Mouse (Mus musculus): ENCODE measurements around the gene Zic1.

Gene Zic1

DNA sequence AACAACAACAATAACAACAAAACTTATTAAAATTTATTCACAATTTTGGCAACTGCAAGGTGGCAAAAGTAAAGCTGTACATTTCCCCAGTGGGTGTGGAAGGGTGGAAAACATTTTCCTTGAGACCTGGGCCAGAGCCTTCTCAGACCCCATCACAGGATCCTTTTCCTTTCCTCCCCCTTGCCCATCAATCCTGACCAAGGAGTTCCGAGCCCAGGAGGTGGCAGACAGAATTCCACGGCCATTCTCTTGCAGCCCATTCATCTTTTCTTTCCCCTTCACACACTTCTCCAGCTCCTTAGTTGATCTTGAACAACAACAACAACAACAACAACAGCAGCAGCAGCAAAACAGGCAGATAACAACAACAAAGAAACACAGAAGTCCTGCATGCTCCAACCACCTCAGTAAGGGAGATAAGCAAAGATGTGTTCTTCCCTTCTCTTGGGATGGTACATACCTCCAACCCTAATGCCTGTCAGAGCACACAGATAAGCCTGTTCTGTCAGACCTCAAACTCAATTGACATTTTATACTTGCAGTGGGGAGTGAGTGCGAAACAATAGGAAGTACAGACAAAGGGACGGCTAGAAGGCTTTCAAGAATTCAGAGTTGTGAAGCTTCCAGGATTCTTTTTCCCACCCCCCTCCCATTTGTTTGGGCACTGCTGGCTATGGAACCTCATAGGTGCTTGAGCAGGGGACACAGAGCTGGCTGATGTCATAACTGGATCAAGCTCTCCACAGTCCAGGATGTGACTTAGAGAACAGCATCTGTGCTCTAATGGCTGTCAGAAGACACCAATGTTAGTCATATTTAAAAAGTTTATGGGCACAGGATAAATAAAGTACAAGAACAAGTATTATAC, 19.3 kb upstream of the Zic1 start:
- DNase-seq (ENCODE audit: extremely low read depth, low read depth, low spot score): no peak

DNA sequence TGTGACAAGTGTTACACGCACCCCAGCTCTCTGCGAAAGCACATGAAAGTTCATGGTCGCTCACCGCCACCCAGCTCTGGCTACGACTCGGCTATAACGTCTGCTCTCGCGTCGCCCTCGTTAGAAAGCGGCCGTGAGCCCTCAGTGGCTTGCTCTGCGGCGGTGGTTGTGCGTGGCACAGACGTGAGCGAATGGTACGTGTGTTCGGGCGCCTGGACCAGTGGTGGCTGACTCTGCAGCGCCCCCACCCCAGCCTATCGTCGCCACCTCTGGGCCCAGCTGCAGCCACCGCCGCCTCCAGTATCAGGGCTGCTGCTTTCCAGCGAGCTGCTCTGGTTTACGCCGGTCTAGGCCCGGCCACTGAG, 18.5 kb upstream of the Zic1 start:
- no peak for DNase-seq (ENCODE audit: extremely low read depth, low read depth, low spot score)

GRCm38 (mm10) chr9:91383441-91384135, 18.0 kb upstream of the Zic1 start:
- no peak for DNase-seq (ENCODE audit: extremely low read depth, low read depth, low spot score)

GRCm38 (mm10) chr9:91382471-91383255, 17.1 kb upstream of the Zic1 start:
- DNase-seq (ENCODE audit: extremely low read depth, low read depth, low spot score): no peak

DNA sequence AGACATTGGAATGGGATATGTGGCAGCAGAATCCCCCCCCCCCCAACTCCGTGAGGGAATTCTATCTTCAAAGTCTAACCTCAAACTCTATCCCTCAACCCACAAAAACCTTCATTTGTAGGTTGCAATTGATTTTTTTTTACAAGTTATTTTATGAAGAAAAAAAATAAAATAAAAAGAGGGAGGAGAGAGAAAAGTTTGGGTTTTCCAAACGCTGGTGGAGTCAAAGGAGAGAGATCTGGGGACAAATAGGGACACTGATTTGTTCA, 16.4 kb upstream of the Zic1 start:
- no peak for DNase-seq (ENCODE audit: extremely low read depth, low read depth, low spot score)

DNA sequence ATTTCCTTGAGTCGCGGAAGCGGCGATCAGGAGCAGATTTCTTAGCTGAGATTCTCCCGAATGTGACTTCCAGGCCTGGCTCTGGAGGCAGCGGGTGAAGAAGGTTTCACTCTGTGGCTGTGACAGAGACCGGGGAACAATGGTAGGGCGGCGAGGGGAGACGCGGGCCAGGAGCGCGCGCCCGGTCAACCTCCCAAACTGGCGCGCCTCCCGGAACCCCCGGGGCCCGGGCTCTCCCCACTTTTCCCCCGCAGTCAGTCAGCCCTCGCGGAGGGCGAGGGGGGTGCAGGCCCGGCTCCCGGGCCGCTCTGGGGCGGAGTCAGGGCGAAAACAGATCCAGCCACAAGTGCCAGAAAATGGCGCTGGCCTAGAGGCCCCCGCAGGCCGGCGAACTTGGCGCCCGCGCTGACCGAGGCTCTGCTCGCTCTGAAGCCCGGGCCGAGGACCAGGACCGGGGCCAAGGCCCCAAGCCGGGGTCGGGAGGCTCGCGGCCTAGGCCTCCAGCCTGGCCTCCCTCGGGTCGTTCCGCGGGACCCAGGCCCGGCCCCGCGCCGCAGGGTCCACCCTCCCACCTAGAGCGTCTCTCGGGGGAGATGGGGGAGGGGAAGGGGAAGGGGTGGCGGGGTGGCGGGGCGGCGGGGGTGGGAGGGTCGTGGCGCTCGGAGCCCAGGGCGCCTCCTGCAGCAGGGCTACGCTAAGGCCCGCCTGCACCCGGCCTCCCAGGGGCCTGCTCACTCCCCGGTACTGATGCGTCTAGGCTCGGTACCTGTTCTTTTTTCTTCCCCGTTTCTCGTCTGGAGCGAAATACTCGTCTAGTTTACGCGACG, 15.9 kb upstream of the Zic1 start:
- no peak for DNase-seq (ENCODE audit: extremely low read depth, low read depth, low spot score)

DNA sequence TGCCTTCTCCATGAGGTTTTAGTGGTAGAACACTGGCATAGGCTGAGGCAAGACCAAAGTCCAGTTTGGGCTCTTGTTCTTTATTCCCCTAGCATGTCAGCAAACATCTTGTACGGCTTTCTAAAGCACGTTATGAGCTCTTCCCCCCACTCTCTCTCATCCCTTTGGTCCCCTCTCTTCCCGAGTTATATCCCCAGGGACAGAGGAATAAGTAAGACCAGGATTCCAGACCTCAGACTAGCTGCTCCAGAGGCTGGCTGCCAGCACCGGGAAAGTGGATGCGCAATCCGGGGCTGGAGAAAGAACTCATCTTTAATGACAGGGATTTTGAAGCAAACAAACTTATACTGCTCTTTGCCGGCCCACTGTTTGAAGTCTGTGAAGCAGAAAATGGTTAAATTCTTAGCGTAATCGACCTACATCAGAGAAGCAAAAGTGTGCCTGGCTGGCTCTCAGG, 14.9 kb upstream of the Zic1 start:
- DNase-seq (ENCODE audit: extremely low read depth, low read depth, low spot score): no peak

DNA sequence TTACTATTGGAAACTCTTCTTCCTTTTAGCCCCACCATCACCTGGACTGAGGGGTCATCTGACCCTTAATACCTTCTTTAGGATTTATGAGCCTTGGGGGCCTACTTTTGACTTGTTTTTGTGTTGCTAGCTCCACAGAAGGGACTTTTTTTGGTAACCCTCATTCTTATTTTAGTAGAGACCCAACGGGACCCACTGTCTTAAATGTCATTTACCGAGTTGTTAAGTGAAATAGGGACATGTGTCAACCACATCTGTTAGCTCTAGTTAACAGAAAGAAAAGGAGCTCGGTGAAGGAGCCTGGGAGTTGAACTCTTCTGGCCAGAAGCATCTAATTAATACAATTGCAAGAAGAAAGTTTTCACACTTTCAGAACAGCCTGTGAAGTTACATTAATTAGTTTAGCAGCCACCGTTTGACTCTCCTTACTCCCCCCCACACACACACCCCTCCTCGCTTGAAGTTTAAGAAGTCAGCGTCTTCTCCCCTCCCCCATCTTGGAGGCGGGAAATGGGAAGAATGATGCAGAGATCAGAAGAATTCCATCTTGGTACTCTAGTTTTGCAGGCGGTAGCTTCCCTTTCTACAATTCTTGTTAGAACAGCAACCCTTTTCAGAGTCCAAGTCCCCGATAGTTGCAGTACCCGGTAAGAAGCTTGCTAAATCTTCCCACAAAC, 14.3 kb upstream of the Zic1 start:
- no peak for DNase-seq (ENCODE audit: extremely low read depth, low read depth, low spot score)

- no peak for DNase-seq (ENCODE audit: extremely low read depth, low read depth, low spot score)
These were observed 13.7 kb upstream of the Zic1 start for GRCm38 (mm10) chr9:91379300-91379635.

DNA sequence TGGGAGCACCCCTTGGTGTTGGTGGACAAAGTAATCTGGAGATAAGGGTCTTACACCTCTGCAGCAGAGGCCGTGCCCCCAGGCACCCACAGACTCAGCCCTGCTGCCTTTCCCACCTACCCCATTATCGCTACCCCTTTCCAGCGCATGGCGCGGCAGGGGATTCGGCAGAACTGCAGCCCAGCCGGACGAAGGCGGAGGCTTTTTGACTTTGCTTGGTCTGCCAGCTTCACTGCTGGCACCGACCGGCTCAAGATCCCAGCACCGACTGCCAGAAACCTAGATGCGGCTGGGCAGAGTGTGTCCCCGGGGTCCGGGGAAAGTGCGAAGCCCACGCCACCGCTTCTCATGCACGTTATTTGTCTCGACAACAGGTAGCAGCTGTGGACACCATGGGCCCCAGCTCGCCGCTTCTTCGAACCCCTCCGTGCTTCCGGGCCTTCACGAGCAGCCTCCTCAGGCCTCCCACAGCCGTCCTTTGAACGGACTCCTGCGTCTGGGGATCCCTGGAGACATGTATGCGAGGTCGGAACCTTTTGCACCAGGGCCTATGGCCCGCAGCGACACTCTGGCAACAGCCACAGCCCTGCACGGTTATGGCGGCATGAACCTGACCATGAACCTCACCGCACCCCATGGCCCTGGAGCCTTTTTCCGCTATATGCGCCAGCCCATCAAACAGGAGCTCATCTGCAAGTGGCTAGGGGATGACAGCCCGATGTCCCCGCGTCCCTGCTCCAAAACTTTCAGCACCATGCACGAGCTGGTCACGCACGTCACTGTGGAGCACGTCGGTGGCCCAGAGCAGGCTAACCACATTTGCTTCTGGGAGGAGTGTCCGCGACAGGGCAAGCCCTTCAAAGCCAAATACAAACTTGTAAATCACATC, 13.0 kb upstream of the Zic1 start:
- no peak for DNase-seq (ENCODE audit: extremely low read depth, low read depth, low spot score)

- DNase-seq (ENCODE audit: extremely low read depth, low read depth, low spot score): no peak
These were observed 12.2 kb upstream of the Zic1 start for GRCm38 (mm10) chr9:91377873-91378150.

- DNase-seq (ENCODE audit: extremely low read depth, low read depth, low spot score): no peak
These were observed 11.6 kb upstream of the Zic1 start for GRCm38 (mm10) chr9:91377036-91377872.

DNA sequence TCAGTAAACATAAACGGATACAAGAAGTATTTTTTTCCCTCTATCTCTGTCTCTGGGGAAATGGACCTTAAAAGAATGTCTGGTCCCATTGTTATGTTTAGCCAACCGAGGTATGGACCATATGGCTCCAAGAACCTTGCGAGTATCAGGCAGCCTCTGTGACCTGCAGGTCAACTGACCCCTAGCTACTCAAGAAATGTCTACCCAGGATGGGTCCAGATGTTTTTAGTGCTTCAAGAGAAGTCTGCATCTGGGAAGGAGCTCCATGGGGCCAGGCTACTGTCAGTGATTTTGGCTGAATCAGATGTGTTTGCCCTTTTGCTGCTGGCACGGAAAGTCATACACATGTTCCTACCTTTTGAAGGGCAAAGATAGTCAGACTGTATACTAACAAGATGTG, 9.1 kb upstream of the Zic1 start:
- DNase-seq (ENCODE audit: extremely low read depth, low read depth, low spot score): no peak

DNA sequence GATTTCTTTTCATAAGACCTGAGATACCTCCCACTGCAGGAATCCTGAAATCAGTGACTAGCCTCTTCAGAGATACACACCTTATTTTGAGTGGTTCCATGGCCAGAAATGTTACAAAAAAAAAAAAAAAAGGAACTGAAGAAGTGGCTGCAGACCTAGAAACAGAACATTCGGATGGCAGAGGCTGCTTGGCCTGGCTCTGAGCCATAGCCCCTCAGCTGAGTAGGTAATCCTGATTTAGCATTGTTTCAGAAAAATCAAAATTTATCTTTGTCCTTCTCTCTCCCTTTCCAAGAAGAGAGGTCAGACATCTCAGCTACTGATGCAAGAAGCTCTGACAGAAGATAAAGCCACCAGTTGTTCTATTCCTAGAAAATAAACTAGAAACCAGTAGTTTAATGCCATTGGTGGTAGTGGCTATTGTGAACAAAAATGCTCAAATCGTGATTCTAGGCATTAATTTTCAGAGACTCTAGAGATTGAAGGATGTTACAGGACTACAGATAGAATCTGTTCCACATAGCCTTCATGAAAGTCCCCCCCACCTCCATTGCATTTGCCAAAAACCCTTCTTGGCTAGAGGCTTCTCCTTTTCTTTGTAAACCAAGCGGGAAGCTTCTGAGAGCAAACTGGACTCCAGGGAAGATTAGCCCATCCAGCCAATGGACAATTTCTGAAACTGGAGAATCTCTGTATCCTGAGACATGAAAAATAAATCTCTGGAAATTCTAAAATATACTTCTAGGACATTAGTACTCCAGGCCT, 8.4 kb upstream of the Zic1 start:
- no peak for DNase-seq (ENCODE audit: extremely low read depth, low read depth, low spot score)

DNA sequence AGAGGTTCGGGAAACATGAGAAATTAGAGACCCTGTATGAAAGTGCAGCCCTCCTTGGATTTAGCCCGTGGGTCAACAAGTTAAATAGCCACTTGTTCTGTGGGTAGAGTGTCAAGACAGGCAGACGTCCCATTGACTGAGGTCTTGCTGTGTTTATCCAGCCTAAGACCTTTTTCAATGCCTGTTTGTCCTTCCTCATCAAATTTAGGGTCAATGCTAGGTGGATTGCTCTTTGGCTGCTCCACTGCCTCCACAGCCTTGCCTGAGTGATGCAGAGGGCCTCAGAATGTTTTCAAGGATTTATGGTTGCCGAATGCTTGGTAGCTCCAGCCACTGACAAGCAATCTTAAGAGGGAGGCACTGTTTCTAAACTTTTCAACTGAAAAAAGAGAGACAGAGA, 6.0 kb upstream of the Zic1 start:
- no peak for DNase-seq (ENCODE audit: extremely low read depth, low read depth, low spot score)

GRCm38 (mm10) chr9:91371011-91371410, 5.4 kb upstream of the Zic1 start:
- DNase-seq (ENCODE audit: extremely low read depth, low read depth, low spot score): no peak

DNA sequence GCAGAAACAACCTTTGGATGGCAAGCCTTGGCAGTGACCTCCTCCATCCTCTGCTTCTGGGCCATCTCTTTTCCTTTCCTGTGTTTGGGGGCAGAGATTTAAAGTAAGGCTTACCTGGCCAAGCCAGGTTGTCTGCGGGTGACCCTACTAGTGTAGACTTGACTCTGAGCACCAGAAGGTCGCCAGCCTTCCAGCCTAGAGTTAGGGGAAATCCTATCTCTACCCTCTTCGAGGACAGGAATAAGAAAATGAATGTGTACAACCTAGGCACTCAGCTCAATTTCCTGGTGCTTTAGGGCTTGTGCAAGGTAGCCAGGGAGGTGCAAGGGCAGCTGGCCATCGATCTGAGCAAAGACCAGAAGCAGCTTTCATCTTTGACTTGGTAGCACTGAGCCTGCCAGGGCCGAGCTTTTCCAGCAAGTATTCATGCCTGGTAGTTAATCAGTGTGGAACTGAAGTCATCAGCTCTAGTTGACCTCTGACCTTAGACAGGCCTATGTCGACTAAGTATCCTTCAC, 4.6 kb upstream of the Zic1 start:
- DNase-seq (ENCODE audit: extremely low read depth, low read depth, low spot score): no peak
